Mouse (Mus musculus): ENCODE measurements around the gene Vmp1. TPM values are rescaled to one million over a fixed set of nuclear protein-coding genes. Genes with fewer than 3 reads are reported as not detected.

Vmp1 gene
- polyA plus RNA-seq, 1 experiment from 2014 or later, result 88.7 TPM

- H3K9me3 ChIP-seq (ENCODE audit: control insufficient read depth, low read length), result no peaks in the 10 kb centered on the region
- no peak for ATAC-seq (ENCODE audit: insufficient number of reproducible peaks, low FRiP score, low TSS enrichment, low read depth)
- no peaks in the 10 kb centered on the region for H3K36me3 ChIP-seq (ENCODE audit: control insufficient read depth, insufficient read depth, low read length)
- H3K4me3 ChIP-seq (ENCODE audit: low read depth, low read length), result no peak overlapping the region
- no peak for DNase-seq (ENCODE audit: low spot score)
- peaks cover 9% of the 10 kb centered on the region for H3K4me1 ChIP-seq (ENCODE audit: control insufficient read depth, insufficient read depth, low read length)
- H3K9ac ChIP-seq (ENCODE audit: low read length), result no peak overlapping the region
- WGBS, result 20% methylated on average over 12 of the region's 12 CpGs
- H3K27ac ChIP-seq (replicated peaks; ENCODE audit: low read depth, low read length), result no peak overlapping the region
- H3K27me3 ChIP-seq (ENCODE audit: control insufficient read depth, insufficient read depth, low read length), result no peaks in the 10 kb centered on the region
- H3K4me2 ChIP-seq (ENCODE audit: low read depth, severe bottlenecking), result no peak overlapping the region; the same call in 1 of the 2 replicates
These were observed 97.3 kb downstream of the Vmp1 start for GRCm38 (mm10) chr11:86586177-86586867.

- Histone ChIP-seq H3K36me3 (ENCODE audit: control insufficient read depth, insufficient read depth, low read length) (no peaks in the 10 kb centered on the region), H3K9me3 (ENCODE audit: control insufficient read depth, low read length) (no peaks in the 10 kb centered on the region), H3K27ac (replicated peaks; ENCODE audit: low read depth, low read length) (no peak overlapping the region), H3K4me2 (ENCODE audit: low read depth, severe bottlenecking) (no peak overlapping the region), H3K27me3 (ENCODE audit: control insufficient read depth, insufficient read depth, low read length) (no peaks in the 10 kb centered on the region), H3K4me3 (ENCODE audit: low read depth, low read length) (no peak overlapping the region), H3K9ac (ENCODE audit: low read length) (no peak overlapping the region), H3K4me1 (ENCODE audit: control insufficient read depth, insufficient read depth, low read length) (peaks cover 9% of the 10 kb centered on the region)
- DNase-seq (ENCODE audit: low spot score), result no peak
- WGBS, result 59% methylated on average over 3 of the region's 3 CpGs
- ATAC-seq (ENCODE audit: insufficient number of reproducible peaks, low FRiP score, low TSS enrichment, low read depth), result no peak
These were observed 98.0 kb downstream of the Vmp1 start for GRCm38 (mm10) chr11:86585598-86585984.

- no peak for DNase-seq (ENCODE audit: low spot score)
- no peak overlapping the region for H3K27ac ChIP-seq (replicated peaks; ENCODE audit: low read depth, low read length)
- H3K4me2 ChIP-seq (ENCODE audit: low read depth, severe bottlenecking), result no peak overlapping the region
- no peak overlapping the region for H3K4me3 ChIP-seq (ENCODE audit: low read depth, low read length)
- no peak overlapping the region for H3K9ac ChIP-seq (ENCODE audit: low read length)
- H3K27me3 ChIP-seq (ENCODE audit: control insufficient read depth, insufficient read depth, low read length), result no peaks in the 10 kb centered on the region
- H3K9me3 ChIP-seq (ENCODE audit: control insufficient read depth, low read length), result no peaks in the 10 kb centered on the region
- no peak for ATAC-seq (ENCODE audit: insufficient number of reproducible peaks, low FRiP score, low TSS enrichment, low read depth)
- peaks cover 9% of the 10 kb centered on the region for H3K4me1 ChIP-seq (ENCODE audit: control insufficient read depth, insufficient read depth, low read length)
- WGBS, result 86% methylated on average over 7 of the region's 7 CpGs
- H3K36me3 ChIP-seq (ENCODE audit: control insufficient read depth, insufficient read depth, low read length), result no peaks in the 10 kb centered on the region
These were observed 98.6 kb downstream of the Vmp1 start for GRCm38 (mm10) chr11:86584898-86585597.

GRCm38 (mm10) chr11:86583990-86584897 lies 99.4 kb downstream of the Vmp1 start:
- WGBS, result 94% methylated on average over 14 of the region's 14 CpGs
- ATAC-seq (ENCODE audit: insufficient number of reproducible peaks, low FRiP score, low TSS enrichment, low read depth), result no peak
- no peak overlapping the region for H3K27ac ChIP-seq (replicated peaks; ENCODE audit: low read depth, low read length)

GRCm38 (mm10) chr11:86583313-86583825 lies 100.3 kb downstream of the Vmp1 start:
- ATAC-seq (ENCODE audit: insufficient number of reproducible peaks, low FRiP score, low TSS enrichment, low read depth), result no peak
- no peaks in the 10 kb centered on the region for H3K36me3 ChIP-seq (ENCODE audit: control insufficient read depth, insufficient read depth, low read length)
- H3K9ac ChIP-seq (ENCODE audit: low read length), result no peak overlapping the region
- H3K27me3 ChIP-seq (ENCODE audit: control insufficient read depth, insufficient read depth, low read length), result no peaks in the 10 kb centered on the region
- no peak overlapping the region for H3K4me3 ChIP-seq (ENCODE audit: low read depth, low read length)
- peaks cover 9% of the 10 kb centered on the region for H3K4me1 ChIP-seq (ENCODE audit: control insufficient read depth, insufficient read depth, low read length)
- no peaks in the 10 kb centered on the region for H3K9me3 ChIP-seq (ENCODE audit: control insufficient read depth, low read length)
- no peak for DNase-seq (ENCODE audit: low spot score)
- 93% methylated on average over 3 of the region's 3 CpGs for WGBS
- H3K4me2 ChIP-seq (ENCODE audit: low read depth, severe bottlenecking), result no peak overlapping the region
- no peak overlapping the region for H3K27ac ChIP-seq (replicated peaks; ENCODE audit: low read depth, low read length)

More at GRCm38 (mm10) chr11:86583990-86584897, 99.4 kb downstream of the Vmp1 start:
- Histone ChIP-seq H3K9ac (ENCODE audit: low read length) (no peak overlapping the region), H3K4me1 (ENCODE audit: control insufficient read depth, insufficient read depth, low read length) (peaks cover 9% of the 10 kb centered on the region), H3K27me3 (ENCODE audit: control insufficient read depth, insufficient read depth, low read length) (no peaks in the 10 kb centered on the region), H3K9me3 (ENCODE audit: control insufficient read depth, low read length) (no peaks in the 10 kb centered on the region), H3K4me2 (ENCODE audit: low read depth, severe bottlenecking) (no peak overlapping the region), H3K4me3 (ENCODE audit: low read depth, low read length) (no peak overlapping the region), H3K36me3 (ENCODE audit: control insufficient read depth, insufficient read depth, low read length) (no peaks in the 10 kb centered on the region)
- DNase-seq (ENCODE audit: low spot score), result no peak

GRCm38 (mm10) chr11:86582543-86583260 lies 100.9 kb downstream of the Vmp1 start:
- Histone ChIP-seq H3K4me2 (ENCODE audit: low read depth, severe bottlenecking) (no peak overlapping the region), H3K27me3 (ENCODE audit: control insufficient read depth, insufficient read depth, low read length) (no peaks in the 10 kb centered on the region), H3K36me3 (ENCODE audit: control insufficient read depth, insufficient read depth, low read length) (no peaks in the 10 kb centered on the region), H3K9ac (ENCODE audit: low read length) (no peak overlapping the region), H3K27ac (replicated peaks; ENCODE audit: low read depth, low read length) (no peak overlapping the region), H3K4me3 (ENCODE audit: low read depth, low read length) (no peak overlapping the region), H3K9me3 (ENCODE audit: control insufficient read depth, low read length) (no peaks in the 10 kb centered on the region), H3K4me1 (ENCODE audit: control insufficient read depth, insufficient read depth, low read length) (peaks cover 9% of the 10 kb centered on the region)
- DNase-seq (ENCODE audit: low spot score), result no peak
- no peak for ATAC-seq (ENCODE audit: insufficient number of reproducible peaks, low FRiP score, low TSS enrichment, low read depth)
- 85% methylated on average over 7 of the region's 7 CpGs for WGBS

- H3K4me3 ChIP-seq (ENCODE audit: low read depth, low read length), result no peak overlapping the region
- ATAC-seq (ENCODE audit: insufficient number of reproducible peaks, low FRiP score, low TSS enrichment, low read depth), result no peak
- DNase-seq (ENCODE audit: low spot score), result no peak
- H3K27ac ChIP-seq (replicated peaks; ENCODE audit: low read depth, low read length), result no peak overlapping the region
- no peak overlapping the region for H3K9ac ChIP-seq (ENCODE audit: low read length)
- H3K4me1 ChIP-seq (ENCODE audit: control insufficient read depth, insufficient read depth, low read length), result peaks cover 4% of the 10 kb centered on the region
- no peak overlapping the region for H3K4me2 ChIP-seq (ENCODE audit: low read depth, severe bottlenecking)
- no peaks in the 10 kb centered on the region for H3K27me3 ChIP-seq (ENCODE audit: control insufficient read depth, insufficient read depth, low read length)
- no peaks in the 10 kb centered on the region for H3K36me3 ChIP-seq (ENCODE audit: control insufficient read depth, insufficient read depth, low read length)
- WGBS, result 92% methylated on average over 12 of the region's 12 CpGs
- no peaks in the 10 kb centered on the region for H3K9me3 ChIP-seq (ENCODE audit: control insufficient read depth, low read length)
These were observed 101.6 kb downstream of the Vmp1 start for GRCm38 (mm10) chr11:86581943-86582542.

Data from limb, embryonic 11.5 days (tissue).